Mouse (Mus musculus): ENCODE measurements at regions not wholly inside any gene's neighbourhood (a gene's known extent, or its start where the extent isn't known, plus 50 kb on each side); places are given as distances from the start of the nearest gene placed in this dataset.

GRCm38 (mm10) chr1:23538419-23538818 lies 140.8 kb upstream of the Ogfrl1 start:
- Histone ChIP-seq H3K79me2 (ENCODE audit: control insufficient read depth, insufficient read depth, low read length, poor library complexity) (no peaks in the 10 kb centered on the region), H3K27ac (ENCODE audit: control insufficient read depth, low read depth, low read length) (no peak overlapping the region), H3K36me3 (ENCODE audit: control insufficient read depth in 1 of 2, insufficient read depth in 2 of 2, low read length in 2 of 2) (no peaks in the 10 kb centered on the region), H3K9me3 (replicated peaks; ENCODE audit: insufficient read depth, low read length) (no peaks in the 10 kb centered on the region), H3K9ac (ENCODE audit: control insufficient read depth, low read depth, low read length, poor library complexity, severe bottlenecking) (no peak overlapping the region), H3K27me3 (ENCODE audit: control insufficient read depth in 1 of 2, insufficient read depth in 2 of 2, low read length in 2 of 2) (no peaks in the 10 kb centered on the region), H3K4me1 (ENCODE audit: control insufficient read depth in 1 of 2, insufficient read depth in 2 of 2, low read length in 2 of 2) (no peaks in the 10 kb centered on the region), H3K4me3 (ENCODE audit: control insufficient read depth in 1 of 2, insufficient read depth in 1 of 2, low read depth in 2 of 2, low read length in 2 of 2) (no peak overlapping the region)
- no peak for DNase-seq (ENCODE audit: low read depth, low spot score)
- TF ChIP-seq NRF1 (IDR thresholded peaks at IDR 0.05; ENCODE audit: insufficient read depth, low read depth, low read length, poor library complexity, severe bottlenecking) (no peak), CTCF (IDR thresholded peaks at IDR 0.05 in 2 of 3, conservative IDR thresholded peaks at IDR 0.05 in 1 of 3; ENCODE audit: control insufficient read depth in 1 of 3, insufficient read depth in 1 of 3, low read depth in 2 of 3, low read length in 3 of 3, poor library complexity in 1 of 3, severe bottlenecking in 1 of 3) (no peak), EP300 (IDR thresholded peaks at IDR 0.05; ENCODE audit: low read depth in 1 of 2, low read length in 2 of 2) (no peak), ZKSCAN1 (IDR thresholded peaks at IDR 0.05; ENCODE audit: low read depth, low read length) (no peak), ZMIZ1 (IDR thresholded peaks at IDR 0.05; ENCODE audit: low read depth, low read length) (no peak), RCOR1 (IDR thresholded peaks at IDR 0.05; ENCODE audit: low read depth, low read length) (no peak), ZC3H11A (IDR thresholded peaks at IDR 0.05; ENCODE audit: low read depth, low read length) (no peak), RAD21 (IDR thresholded peaks at IDR 0.05; ENCODE audit: low read depth, low read length) (no peak), NELFE (IDR thresholded peaks at IDR 0.05; ENCODE audit: low read depth, low read length) (no peak), MXI1 (IDR thresholded peaks at IDR 0.05; ENCODE audit: low read depth, low read length) (no peak), BHLHE40 (IDR thresholded peaks at IDR 0.05; ENCODE audit: borderline replicate concordance, low read depth, low read length) (no peak), UBTF (IDR thresholded peaks at IDR 0.05; ENCODE audit: borderline replicate concordance, insufficient read depth, low read depth, low read length) (no peak), ELF1 (IDR thresholded peaks at IDR 0.05; ENCODE audit: low read depth, low read length) (no peak), TBP (IDR thresholded peaks at IDR 0.05; ENCODE audit: low read depth, low read length) (no peak), SMC3 (IDR thresholded peaks at IDR 0.05; ENCODE audit: low read depth, low read length) (no peak), CHD2 (IDR thresholded peaks at IDR 0.05; ENCODE audit: low read length) (no peak), KAT2A (conservative IDR thresholded peaks at IDR 0.05; ENCODE audit: low read depth, low read length) (no peak), MYC (IDR thresholded peaks at IDR 0.05; ENCODE audit: low read depth, low read length) (no peak), JUND (IDR thresholded peaks at IDR 0.05; ENCODE audit: low read depth, low read length) (no peak)

- Histone ChIP-seq H3K27me3 (ENCODE audit: control insufficient read depth in 1 of 2, insufficient read depth in 2 of 2, low read length in 2 of 2) (peaks cover 0 to 2% of the 10 kb centered on the region in 2 experiments; a peak in 2 of 4 replicates), H3K4me1 (ENCODE audit: control insufficient read depth in 1 of 2, insufficient read depth in 2 of 2, low read length in 2 of 2) (no peaks in the 10 kb centered on the region), H3K79me2 (ENCODE audit: control insufficient read depth, insufficient read depth, low read length, poor library complexity) (no peaks in the 10 kb centered on the region), H3K9ac (ENCODE audit: control insufficient read depth, low read depth, low read length, poor library complexity, severe bottlenecking) (no peak overlapping the region), H3K4me3 (ENCODE audit: control insufficient read depth in 1 of 2, insufficient read depth in 1 of 2, low read depth in 2 of 2, low read length in 2 of 2) (no peak overlapping the region), H3K9me3 (replicated peaks; ENCODE audit: insufficient read depth, low read length) (no peaks in the 10 kb centered on the region), H3K27ac (ENCODE audit: control insufficient read depth, low read depth, low read length) (no peak overlapping the region), H3K36me3 (ENCODE audit: control insufficient read depth in 1 of 2, insufficient read depth in 2 of 2, low read length in 2 of 2) (no peaks in the 10 kb centered on the region)
- no peak for DNase-seq (ENCODE audit: low read depth, low spot score)
- no peak for TF ChIP-seq E2F4 (IDR thresholded peaks at IDR 0.05; ENCODE audit: borderline replicate concordance, low read depth, low read length)
- TF ChIP-seq JUND (IDR thresholded peaks at IDR 0.05; ENCODE audit: low read depth, low read length) = no peak
- no peak for TF ChIP-seq CHD1 (IDR thresholded peaks at IDR 0.05; ENCODE audit: low read depth, low read length)
- TF ChIP-seq ETS1 (IDR thresholded peaks at IDR 0.05; ENCODE audit: low read depth, low read length) = no peak
- TF ChIP-seq USF2 (IDR thresholded peaks at IDR 0.05; ENCODE audit: borderline replicate concordance in 1 of 2, insufficient read depth in 1 of 2, low read depth in 1 of 2, low read length in 2 of 2) = no peak
- TF ChIP-seq NELFE (IDR thresholded peaks at IDR 0.05; ENCODE audit: low read depth, low read length) = no peak
Measured at GRCm38 (mm10) chr1:23540594-23540993, 143.0 kb upstream of the Ogfrl1 start.

All from MEL (cell line).